Mouse (Mus musculus): Measurements from ENCODE around the gene Gm28036. TPM values are rescaled to one million over a fixed set of nuclear protein-coding genes. Genes with fewer than 3 reads are reported as not detected.
"Not testable (repeated sequence)": the region's sequence is repeated elsewhere in the genome, so short reads cannot be mapped to it uniquely, and the experiment has no call there.

Gm28036 gene
- 10 to 100 TPM; 23.3 to 26.4 TPM for total RNA-seq (2021)
- long read RNA-seq, partial matches to known transcripts, result 0 of 1 reads
- long read RNA-seq, other reads (novel, unspliced or antisense), result 1 of 1 reads

DNA sequence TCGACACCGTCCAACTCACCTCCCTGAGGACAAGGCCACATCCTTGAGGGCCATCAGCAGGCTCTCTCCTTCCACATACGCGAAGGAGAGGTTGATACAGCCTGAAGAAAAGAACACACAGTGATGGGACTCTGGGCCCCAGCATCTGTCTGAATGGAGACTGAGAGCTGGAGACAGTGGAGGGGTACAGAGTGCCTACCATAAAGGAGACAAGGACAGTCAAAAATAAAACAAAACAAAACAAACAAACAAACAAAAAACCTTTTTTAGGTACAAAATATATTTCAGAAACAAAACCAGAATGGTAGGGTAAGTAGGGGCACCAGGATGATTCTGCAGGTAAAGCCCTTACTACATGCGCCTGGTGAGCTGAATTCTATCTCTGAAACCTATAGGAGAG is at the start of gene Gm28036:
TSS of gene Gm28036 (minus strand) at position 101 of the 400 bp plus-strand sequence.
- no peak for DNase-seq (ENCODE audit: low spot score in 2 of 2)

DNA sequence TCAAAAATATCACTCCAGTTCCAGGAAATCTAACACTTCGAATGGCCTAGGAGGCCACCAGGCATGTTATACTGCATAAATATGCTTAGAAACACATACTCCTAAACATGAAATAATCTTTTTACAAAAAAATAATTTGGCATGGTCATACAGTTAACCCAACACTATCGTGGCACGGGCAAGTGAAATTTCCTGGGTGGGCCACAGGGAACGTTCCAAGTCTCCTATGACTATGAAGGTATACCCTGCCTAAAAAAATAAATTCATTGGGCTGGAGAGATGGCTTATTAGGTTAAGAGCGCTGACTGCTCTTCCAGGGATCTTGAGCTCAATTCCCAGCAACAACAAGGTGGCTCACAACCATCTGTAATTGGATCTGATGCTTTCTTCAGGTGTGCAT is 39.7 kb upstream of the Gm28036 start:
- DNase-seq (ENCODE audit: low spot score in 2 of 2), result no peak

DNA sequence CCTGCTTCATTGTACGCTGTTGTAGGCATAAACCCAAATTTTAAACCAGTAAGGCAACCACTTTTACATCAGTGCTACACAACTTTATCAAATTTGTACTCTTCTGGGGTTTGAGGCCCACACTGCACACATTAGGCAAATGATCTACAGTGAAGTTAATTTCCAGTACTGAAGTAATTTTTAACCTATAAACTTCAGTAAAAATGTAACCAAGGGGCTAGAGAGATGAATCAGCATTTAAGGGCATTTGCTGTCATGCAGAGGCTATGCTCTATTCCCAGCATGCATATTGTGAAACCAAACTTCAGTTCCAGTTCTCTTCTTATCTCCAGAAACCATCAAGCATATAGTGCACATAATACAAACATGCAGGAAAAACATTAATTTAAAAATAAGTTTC is 38.6 kb upstream of the Gm28036 start:
- no peak for DNase-seq (ENCODE audit: low spot score in 2 of 2)

DNA sequence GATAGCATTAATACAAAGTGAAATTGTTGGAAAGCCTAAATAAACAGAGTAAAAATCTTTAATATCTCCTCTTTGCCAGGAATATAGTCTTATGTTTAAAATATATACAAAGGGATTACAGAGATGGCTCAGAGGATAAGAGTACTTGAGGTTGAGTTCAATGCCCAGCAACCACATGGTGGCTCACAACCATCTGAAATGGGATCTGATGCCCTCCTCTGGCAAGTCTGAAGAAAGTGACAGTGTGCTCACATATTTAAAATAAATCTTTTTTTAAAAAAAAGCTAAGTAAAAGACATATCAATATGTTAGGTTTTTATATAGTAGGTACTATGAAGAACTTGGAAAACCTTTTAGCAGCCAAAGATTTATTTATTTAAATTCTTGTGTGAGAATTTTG is 24.6 kb upstream of the Gm28036 start:
- no peak for DNase-seq (ENCODE audit: low spot score in 2 of 2)

DNA sequence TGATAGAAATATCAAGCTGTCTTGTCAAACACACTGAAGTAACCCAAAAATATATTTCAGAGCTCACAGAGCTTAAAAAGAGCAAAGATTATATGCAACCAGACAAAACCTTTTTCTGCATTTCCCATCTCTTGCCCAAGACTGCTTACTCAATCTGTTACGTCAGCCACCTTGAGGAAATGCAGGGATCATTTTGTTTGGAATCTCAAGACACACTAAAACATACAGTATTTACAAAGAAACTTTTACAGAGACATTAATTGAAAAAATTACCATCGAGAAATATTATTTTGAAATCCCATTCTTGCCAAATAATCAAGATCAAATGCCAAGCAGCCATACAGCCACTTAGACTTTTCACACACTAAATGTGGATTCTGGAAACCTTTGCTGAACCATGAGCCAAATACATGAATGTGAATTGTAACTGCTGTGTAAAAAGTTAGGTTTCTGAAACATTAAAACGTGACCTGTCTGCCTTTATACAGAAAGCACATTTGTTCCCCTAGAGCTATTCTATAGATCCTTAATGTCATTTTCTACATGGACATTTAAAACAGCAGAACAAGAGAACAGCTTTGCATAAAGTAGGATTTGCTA is 20.5 kb upstream of the Gm28036 start:
- no peak for DNase-seq (ENCODE audit: low spot score in 2 of 2)

DNA sequence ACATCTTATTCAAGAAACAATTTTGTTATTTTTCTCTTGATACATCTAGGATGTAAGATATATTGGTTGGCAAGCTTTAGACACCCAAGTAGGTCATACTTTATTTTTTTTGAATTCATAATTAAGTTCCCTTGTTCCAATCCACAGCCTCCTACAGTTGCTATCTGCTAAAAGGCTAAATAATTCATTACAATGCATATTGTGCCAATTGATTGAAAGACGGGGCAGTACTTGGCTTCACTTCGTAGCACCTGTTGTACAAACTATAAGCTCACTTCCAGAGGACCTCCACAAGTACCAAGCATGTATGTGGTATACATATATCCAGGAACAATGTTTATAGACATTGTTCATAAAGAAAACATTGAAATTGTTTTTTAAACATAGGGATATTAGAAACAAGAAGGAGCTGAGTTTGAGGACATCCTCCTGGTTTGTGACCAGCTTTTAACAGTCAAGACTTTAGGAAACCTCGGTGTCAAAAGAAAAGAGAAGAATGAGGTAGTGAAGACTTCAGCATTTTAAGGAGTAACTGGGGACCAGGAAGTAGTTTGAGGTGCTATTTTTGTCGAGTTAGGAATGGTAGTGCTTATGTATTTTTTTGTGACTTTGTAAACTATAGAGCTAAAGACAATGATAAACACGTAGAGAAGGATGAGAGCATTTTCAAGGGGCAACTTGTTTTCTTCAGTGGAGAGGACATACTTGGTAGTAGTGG is 19.5 kb upstream of the Gm28036 start:
- no peak for DNase-seq (ENCODE audit: low spot score in 2 of 2)

DNA sequence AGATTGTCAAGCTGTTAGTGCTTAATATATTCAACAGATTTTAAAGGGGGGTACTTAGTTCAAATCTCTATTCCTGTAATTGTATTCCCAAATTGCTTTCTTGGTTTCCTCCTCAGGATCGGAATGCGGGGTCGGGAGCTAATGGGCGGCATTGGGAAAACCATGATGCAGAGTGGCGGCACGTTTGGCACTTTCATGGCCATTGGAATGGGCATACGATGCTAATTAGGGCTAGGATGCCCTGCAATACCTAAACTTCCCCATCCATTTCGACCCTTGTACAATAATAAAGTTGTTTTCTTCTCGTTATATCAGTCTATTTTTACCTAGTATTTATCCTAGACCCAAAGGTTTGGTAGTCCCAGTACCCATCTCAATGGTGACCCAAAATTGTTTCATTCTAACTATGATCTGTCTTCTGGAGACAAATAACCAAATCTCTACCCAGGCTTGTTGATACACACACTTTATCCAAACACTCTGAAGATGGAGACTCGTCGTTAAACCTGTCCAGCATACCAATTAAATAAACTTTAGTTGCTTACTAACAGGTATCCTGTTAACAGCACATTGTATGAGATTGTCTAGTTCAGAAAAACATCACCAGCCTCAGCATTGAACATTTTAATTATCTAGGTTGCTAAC is 18.7 kb upstream of the Gm28036 start:
- DNase-seq (ENCODE audit: low spot score in 2 of 2), result no peak

DNA sequence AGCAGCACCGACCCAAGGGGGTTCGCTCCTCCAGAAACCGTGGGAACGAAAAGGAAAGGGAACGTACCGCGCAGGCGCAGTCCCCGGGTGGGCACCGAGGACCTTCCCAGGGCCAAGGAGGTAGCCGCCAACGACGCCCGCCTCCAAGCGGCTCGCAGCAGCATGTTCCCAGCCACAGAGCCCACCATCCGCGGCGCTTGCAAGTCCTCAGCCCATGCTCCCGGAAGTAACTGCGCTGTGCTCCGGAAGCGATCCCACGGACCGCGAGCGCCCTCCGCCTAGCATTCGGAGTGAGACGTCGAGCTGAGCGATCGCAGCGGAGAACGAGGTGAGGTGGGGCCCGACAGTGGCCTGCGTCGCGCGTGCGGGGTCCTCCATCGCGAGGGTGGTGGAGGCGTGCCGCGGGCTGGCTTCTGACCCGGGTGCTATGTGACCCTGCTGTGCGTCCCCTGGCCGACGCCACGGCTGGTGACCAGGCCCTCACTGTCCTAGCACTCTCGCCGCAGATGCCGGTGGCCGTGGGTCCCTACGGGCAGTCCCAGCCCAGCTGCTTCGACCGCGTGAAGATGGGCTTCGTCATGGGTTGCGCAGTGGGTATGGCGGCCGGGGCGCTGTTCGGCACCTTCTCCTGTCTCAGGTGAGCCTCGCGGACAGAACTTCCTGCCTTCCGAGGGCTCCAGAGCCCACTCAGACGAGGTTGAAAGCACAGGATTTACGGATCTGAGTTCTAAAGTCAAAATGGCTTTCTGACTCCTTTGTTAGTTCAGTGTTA is 17.2 kb upstream of the Gm28036 start, which contains the start of the genes Romo1 and Nfs1:
TSS of gene Romo1 (plus strand) at position 87 of the 772 bp plus-strand sequence.
TSS of gene Nfs1 (minus strand) at position 234 of the 772 bp plus-strand sequence.
- DNase-seq (ENCODE audit: low spot score in 2 of 2), result peak; percentile 93 to 95

DNA sequence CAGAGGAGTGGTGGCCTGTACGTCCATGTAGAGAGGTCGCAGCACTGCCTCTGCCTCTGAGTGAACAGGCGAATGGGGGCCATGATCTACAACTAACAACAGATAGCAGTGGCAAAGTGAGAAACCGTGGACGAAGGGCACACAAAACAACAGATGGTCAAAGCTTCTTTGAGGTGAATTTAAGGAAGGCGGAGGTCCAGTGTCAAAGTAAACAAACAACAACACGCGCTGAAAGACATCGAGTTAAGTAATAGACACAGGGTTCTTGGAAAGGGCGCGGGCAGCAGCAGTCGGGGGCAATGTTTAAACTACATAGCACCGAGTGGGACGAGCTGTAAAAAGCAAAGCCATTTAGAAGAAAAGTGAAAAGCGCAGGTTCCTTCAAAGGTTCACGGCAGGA is 16.5 kb upstream of the Gm28036 start:
- DNase-seq (ENCODE audit: low spot score in 2 of 2), result no peak

DNA sequence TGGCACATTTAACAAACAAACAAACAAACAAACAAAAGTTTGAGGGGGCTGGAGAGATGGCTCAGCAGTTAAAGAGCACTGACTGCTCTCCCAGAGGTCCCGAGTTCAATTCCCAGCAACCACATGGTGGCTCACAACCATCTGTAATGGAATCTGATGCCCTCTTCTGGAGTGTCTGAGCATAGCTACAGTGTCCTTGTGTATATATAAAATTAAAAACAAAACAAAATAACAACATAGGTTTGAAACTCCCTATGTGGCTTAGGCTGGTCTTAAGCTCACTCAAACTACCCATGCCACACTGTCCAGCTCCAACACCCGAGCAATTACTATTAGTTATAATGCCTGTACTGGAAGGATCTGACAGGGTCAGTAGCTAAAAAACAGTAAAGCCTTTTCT is 15.9 kb upstream of the Gm28036 start:
- DNase-seq (ENCODE audit: low spot score in 2 of 2), result no peak

DNA sequence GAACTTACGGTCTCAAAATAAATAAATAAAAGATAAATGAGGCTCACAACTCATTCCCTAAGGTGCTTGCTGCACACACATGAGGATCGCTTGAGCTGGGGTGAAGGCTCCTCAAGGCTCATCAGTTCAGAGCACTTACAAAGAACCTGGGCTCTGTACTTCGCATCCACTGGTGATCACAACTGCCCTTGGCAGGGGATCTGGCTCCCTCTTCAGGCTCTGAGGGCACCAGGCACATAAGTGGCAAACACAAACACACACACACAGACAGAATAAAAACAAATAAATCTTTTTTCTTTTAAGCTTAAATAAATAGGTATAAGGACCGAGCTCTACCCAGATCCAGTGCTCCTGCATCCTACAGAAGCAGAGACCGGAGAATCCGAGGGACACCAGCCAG is 8.8 kb upstream of the Gm28036 start:
- no peak for DNase-seq (ENCODE audit: low spot score in 2 of 2)

DNA sequence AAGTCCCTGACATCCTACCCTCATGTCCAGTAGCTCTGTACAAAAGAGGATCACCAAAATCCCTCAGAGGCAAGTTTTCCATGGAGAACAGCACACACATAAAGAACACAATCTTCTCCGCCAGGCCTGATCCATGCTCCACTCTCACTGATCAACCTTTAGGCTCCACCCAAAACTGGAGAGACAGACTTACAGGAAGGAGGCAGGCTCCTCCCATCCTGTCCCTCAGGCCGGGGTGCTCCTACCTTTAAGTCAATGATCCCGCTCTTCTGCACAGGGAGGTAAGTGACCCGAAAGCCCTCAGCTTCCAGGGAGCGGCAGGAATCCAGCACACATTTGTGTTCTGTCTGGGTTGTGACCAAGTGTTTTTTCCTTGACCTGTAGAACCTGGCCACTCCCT is 7.3 kb upstream of the Gm28036 start:
- no peak for DNase-seq (ENCODE audit: low spot score in 2 of 2)

DNA sequence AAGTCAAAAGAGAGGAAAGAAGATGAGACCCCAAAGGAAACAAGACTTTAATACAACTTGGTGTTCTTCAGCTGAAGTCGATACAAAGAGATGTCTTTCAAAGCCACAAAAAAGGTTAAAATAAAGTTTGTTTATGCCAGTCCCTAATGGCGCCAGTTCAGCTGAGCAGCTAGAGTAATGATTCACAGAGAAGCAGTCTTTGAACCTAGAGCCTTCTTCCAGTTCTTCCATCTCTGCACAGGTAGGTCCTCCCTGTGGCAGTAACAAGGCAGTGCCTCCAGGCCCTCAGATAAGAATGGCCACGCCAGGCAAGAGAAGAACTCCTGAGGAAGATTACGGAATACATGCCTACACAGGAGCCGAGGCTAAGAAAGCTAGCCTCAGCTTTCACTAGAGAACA is 3.2 kb downstream of the Gm28036 start:
- no peak for DNase-seq (ENCODE audit: low spot score in 2 of 2)

DNA sequence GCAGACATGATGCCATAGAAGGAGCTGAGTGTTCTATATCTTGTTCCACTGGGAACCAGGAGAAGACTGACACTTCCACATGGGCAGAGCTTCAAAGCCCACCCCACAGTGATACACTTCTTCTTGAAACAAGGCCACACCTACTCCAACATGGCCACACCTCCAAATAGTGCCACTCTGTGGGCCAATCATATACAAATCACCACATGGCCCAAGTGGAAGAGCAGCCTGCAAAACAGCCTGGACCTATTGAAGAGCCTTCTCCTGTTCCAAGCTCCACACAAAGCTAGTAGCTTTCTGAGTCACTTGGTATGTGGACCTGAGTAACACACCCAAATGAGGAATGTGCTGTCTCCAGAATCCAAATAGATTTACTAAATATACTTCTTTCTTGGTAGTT is 7.3 kb downstream of the Gm28036 start:
- no peak for DNase-seq (ENCODE audit: low spot score in 2 of 2)

DNA sequence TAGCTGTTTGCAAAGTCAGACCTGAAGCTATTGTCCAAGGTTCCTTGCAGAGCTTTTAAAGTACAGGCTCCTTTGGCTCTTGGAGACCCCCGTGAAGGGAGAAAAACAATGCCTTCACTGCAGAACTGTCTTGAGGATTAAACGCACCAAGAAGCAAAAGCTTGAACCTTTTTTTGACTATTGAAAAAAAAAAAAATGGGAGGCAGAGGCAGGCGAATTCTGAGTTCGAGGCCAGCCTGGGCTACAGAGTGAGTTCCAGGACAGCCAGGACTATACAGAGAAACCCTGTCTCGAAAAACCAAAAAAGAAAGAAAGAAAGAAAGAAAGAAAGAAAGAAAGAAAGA is 14.8 kb downstream of the Gm28036 start:
- DNase-seq (ENCODE audit: low spot score in 2 of 2), result not testable (repeated sequence)

DNA sequence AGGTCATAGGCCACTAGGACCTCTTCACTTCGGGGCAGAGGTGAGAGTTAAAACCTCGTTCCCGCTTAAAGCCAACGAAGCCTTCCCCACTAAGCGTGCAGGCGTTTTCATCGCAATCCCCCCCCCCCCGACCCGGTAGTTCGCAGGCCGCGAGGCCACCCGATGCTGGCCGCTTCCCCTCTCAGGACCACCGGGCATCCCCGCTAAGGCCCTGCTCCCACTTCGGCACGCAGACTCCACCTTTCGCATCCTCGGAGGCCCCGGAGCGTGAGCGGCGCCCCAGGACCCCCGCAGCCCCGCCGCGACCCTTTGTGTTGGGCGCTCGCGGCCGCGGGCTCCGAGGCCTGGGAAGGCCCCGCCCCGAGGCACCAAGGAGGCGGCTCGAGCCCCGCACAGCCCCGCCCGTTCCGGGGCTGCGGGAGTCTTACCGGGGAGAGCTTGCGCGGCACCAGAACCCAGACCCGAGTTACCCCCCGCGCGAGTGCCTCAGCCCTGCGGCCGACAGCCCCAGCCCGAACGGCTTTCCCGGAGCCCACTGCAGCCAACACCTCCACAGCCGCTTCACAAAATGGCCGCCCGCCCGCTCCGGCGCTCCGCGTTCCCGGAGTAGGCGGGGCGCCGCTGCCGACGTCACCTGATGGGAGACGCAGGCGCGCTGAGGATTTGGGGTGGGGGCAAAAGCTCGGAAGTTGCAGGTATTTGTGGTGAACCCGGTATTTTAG is 15.4 kb downstream of the Gm28036 start, which contains the start of the genes Cpne1 and Rbm12:
TSS of gene Cpne1 (minus strand) at position 608 of the 722 bp plus-strand sequence.
TSS of gene Rbm12 (minus strand) at position 621 of the 722 bp plus-strand sequence.
- DNase-seq (ENCODE audit: low spot score in 2 of 2), result peak; percentile 90 to 92

DNA sequence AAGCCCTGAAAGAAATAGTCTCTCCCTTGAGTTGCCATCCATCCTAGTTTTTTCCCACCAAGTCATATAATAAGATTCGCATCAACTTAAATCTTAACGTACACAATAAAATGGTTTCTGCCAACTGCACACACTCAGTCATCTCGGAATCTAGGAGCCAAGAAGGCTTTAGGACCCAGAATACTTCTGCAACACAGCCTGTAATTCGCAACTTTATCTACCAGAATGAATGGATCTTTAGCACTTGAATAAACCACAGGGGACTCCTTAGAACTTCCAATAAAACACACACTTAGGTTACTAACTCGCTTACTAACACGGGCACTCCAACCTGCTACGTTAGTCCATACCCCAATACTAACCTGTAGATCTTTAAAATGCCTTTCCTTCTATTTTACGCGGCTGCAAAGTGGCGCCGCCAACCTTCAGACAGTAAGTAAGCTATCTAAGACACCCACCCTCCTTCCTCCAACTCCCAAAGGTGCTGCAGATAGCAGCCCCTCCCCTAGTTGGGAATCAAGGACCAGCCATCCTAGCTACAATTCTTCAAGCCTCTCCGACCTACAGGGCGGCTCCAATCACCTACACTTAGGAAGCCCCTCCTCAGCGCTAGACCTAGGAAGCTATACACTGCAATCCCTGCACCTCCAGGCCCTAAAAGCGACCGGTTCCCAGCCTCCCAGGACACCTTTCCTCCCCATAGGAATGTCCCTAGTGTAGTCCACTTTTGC is 16.1 kb downstream of the Gm28036 start:
- peak in 1 of 2 experiments; percentile 12 for DNase-seq (ENCODE audit: low spot score in 2 of 2)

DNA sequence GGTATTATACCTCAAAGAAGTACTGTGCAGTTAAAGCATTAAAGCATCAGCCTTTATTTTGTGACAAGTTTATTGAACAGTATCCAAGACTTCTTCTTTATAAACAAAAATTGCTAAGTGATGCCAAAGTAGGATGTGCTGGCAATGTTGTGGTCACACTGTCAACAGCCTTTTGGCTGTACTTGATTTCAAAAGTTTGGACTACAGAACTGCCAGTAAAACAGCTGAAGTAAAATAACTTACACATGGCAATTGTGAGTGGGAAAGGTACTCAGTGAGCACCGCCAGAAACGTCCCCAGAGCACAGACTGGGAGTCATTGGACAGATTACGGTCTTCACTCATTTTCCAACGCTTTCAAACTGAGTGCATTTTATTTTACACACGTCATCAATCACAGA is 35.0 kb downstream of the Gm28036 start:
- no peak for DNase-seq (ENCODE audit: low spot score in 2 of 2)

DNA sequence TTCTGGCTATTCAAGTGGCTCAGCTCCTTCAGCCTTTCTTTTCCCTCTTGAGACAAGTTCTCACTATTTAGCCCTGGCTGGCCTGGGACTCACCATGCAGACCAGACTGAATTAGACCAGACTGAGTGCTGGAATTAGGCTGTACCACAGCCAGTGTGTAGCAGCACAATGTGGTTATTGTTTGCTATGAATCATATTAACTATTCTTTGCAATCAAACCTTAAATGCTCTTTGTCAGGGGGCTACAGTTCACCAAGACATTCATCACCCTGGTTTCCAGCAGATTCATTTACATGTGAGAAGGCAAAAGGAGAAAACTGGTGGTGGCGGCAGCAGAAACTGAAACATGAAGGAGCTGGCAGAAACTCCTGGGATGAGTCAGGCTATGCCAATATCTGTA is 37.1 kb downstream of the Gm28036 start:
- peak in 1 of 2 experiments; percentile 40 for DNase-seq (ENCODE audit: low spot score in 2 of 2)
